ENCODE assay signal across 15 mouse cellular contexts in genomic region chr5:122310699-122311098, GRCm38 (mm10). TPM values are rescaled to one million over a fixed set of nuclear protein-coding genes. Genes with fewer than 3 reads are reported as not detected.
DNase-seq lines count a peak whose midpoint lies in the region; ATAC-seq lines count a peak whose summit lies in the region.
"Had no signal": no experiment of that assay in that cellular context is flagged by ENCODE, and none has a peak within 500 bp of the region (broad histone marks: within the 10 kb centered on the region; RNA-seq: fewer than 3 reads in every experiment).

No protein-coding gene starts in this region.

- H3K4me1 ChIP-seq in heart, embryonic 16.5 days (ENCODE audit: control insufficient read depth, insufficient read depth, low read length) = peaks cover 22% of the 10 kb centered on the region
- H3K4me1 ChIP-seq in heart, embryonic 11.5 days (ENCODE audit: control insufficient read depth, insufficient read depth, low read length) = peaks cover 11% of the 10 kb centered on the region
- peaks cover 5% of the 10 kb centered on the region; the same call in 1 of the 2 replicates for H3K4me1 ChIP-seq in hindbrain, embryonic 16.5 days (ENCODE audit: control insufficient read depth, insufficient read depth, low read depth, low read length)

- WGBS in heart, embryonic 16.5 days = 58% methylated on average over 8 of the region's 8 CpGs
- 74% methylated on average over 8 of the region's 8 CpGs for WGBS in heart, embryonic 11.5 days (ENCODE audit: insufficient replicate concordance)
- WGBS in hindbrain, embryonic 16.5 days = 83% methylated on average over 8 of the region's 8 CpGs

- peaks cover 13% of the 10 kb centered on the region for H3K36me3 ChIP-seq in heart, embryonic 16.5 days (ENCODE audit: control insufficient read depth, insufficient read depth)
- H3K36me3 ChIP-seq in heart, embryonic 11.5 days (ENCODE audit: control insufficient read depth, insufficient read depth, low read length) = peaks cover 9% of the 10 kb centered on the region; the same call in 1 of the 2 replicates
- no peaks in the 10 kb centered on the region for H3K36me3 ChIP-seq in hindbrain, embryonic 16.5 days (ENCODE audit: control insufficient read depth, insufficient read depth, low read length)

- no peaks in the 10 kb centered on the region for H3K9me3 ChIP-seq in heart, embryonic 16.5 days (replicated peaks; ENCODE audit: control insufficient read depth, low read length)
- H3K9me3 ChIP-seq in heart, embryonic 11.5 days (replicated peaks; ENCODE audit: control insufficient read depth, low read length) = no peaks in the 10 kb centered on the region
- H3K9me3 ChIP-seq in hindbrain, embryonic 16.5 days (ENCODE audit: control insufficient read depth, low read length) = no peaks in the 10 kb centered on the region
- H3K9me3 ChIP-seq: embryonic facial prominence, embryonic 15.5 days; forebrain, embryonic 10.5 days; heart, embryonic 15.5 days had no signal

- no peak for ATAC-seq in heart, embryonic 16.5 days (replicated peaks; ENCODE audit: extremely low read depth, insufficient read depth, low FRiP score)
- ATAC-seq in heart, embryonic 11.5 days (replicated peaks; ENCODE audit: insufficient number of reproducible peaks, low FRiP score, low TSS enrichment) = no peak
- peak; percentile 69 for ATAC-seq in CD4-positive, CD25-positive, alpha-beta regulatory T cell, adult 4 months
- ATAC-seq in inflammation-experienced regulatory T-cells, adult 6 months = peak; percentile 76
- ATAC-seq in hindbrain, embryonic 16.5 days = no peak

- H3K27me3 ChIP-seq in heart, embryonic 16.5 days (ENCODE audit: control insufficient read depth, insufficient read depth, low read length) = no peaks in the 10 kb centered on the region
- no peaks in the 10 kb centered on the region for H3K27me3 ChIP-seq in heart, embryonic 11.5 days (ENCODE audit: control insufficient read depth, insufficient read depth, low read length)
- no peaks in the 10 kb centered on the region for H3K27me3 ChIP-seq in hindbrain, embryonic 16.5 days (replicated peaks; ENCODE audit: control insufficient read depth, insufficient read depth, low read length)
- H3K27me3 ChIP-seq: embryonic facial prominence, embryonic 15.5 days; heart, embryonic 15.5 days had no signal

- H3K4me2 ChIP-seq in heart, embryonic 16.5 days (ENCODE audit: low read depth, low read length) = no peak overlapping the region
- no peak overlapping the region for H3K4me2 ChIP-seq in heart, embryonic 11.5 days
- no peak overlapping the region for H3K4me2 ChIP-seq in hindbrain, embryonic 16.5 days (ENCODE audit: low read length)
- H3K4me2 ChIP-seq: embryonic facial prominence, embryonic 15.5 days; heart, embryonic 15.5 days had no signal

- peak; percentile 79 for DNase-seq in thymus, postnatal 14 days
- DNase-seq in embryo, embryonic 9.5 days (ENCODE audit: extremely low spot score) = no peak
- DNase-seq: cerebellum, adult 9-10 months; gastrocnemius, postnatal 25 days; kidney, adult 2 months; kidney, postnatal 36 days; lung, postnatal 10 days had no signal

- no peak overlapping the region for H3K9ac ChIP-seq in heart, embryonic 16.5 days (ENCODE audit: low read length)
- no peak overlapping the region for H3K9ac ChIP-seq in heart, embryonic 11.5 days (ENCODE audit: low read depth, low read length)
- H3K9ac ChIP-seq in hindbrain, embryonic 16.5 days (ENCODE audit: low read depth, low read length) = no peak overlapping the region
- H3K9ac ChIP-seq: embryonic facial prominence, embryonic 15.5 days; heart, embryonic 15.5 days had no signal

- H3K4me3 ChIP-seq in heart, embryonic 16.5 days (ENCODE audit: low read length) = no peak overlapping the region
- H3K4me3 ChIP-seq in heart, embryonic 11.5 days (ENCODE audit: low read depth, low read length) = no peak overlapping the region
- no peak overlapping the region for H3K4me3 ChIP-seq in hindbrain, embryonic 16.5 days (ENCODE audit: low read length)
- H3K4me3 ChIP-seq: embryonic facial prominence, embryonic 15.5 days; forebrain, embryonic 10.5 days; heart, embryonic 15.5 days had no signal

- H3K27ac ChIP-seq in heart, embryonic 16.5 days (ENCODE audit: low read length) = peak overlapping the region; percentile 24
- no peak overlapping the region for H3K27ac ChIP-seq in heart, embryonic 11.5 days (ENCODE audit: low read depth, low read length)
- H3K27ac ChIP-seq in hindbrain, embryonic 16.5 days (ENCODE audit: low read depth, low read length) = no peak overlapping the region
- H3K27ac ChIP-seq: embryonic facial prominence, embryonic 15.5 days; forebrain, embryonic 10.5 days; heart, embryonic 15.5 days had no signal

RNA-seq across cellular contexts. Expression of gene Pptc7, which starts 26.5 kb away (rescaled TPM):
- polyA plus RNA-seq in heart, embryonic 16.5 days (2015; fragmentation: Nextera tagmentation; extraction: Ambion mirVana) = 15.0 and 15.5 TPM in 2 replicates
- polyA plus RNA-seq in heart, embryonic 11.5 days (2014; fragmentation: Nextera tagmentation; extraction: Ambion mirVana) = 10.2 and 12.3 TPM in 2 replicates
- polyA plus RNA-seq in CD4-positive, CD25-positive, alpha-beta regulatory T cell, adult 4 months (2017; shearing (Covaris generic)) = 10 to 100 TPM; 17.8 to 18.7 TPM
- polyA plus RNA-seq in inflammation-experienced regulatory T-cells, adult 6 months (2017; shearing (Covaris generic)) = 10 to 100 TPM in 2 of 3 experiments, 1 to 10 TPM in 1; 9.6 to 21.6 (median 20.9) TPM
- polyA plus RNA-seq in hindbrain, embryonic 16.5 days (2015; fragmentation: Nextera tagmentation; extraction: Ambion mirVana) = 6.5 and 8.1 TPM in 2 replicates

RNA-seq across cellular contexts. Expression of gene Rad9b, which starts 43.3 kb away (rescaled TPM):
- 8.1 and 11.0 TPM in 2 replicates for polyA plus RNA-seq in heart, embryonic 16.5 days (2015; fragmentation: Nextera tagmentation; extraction: Ambion mirVana)
- polyA plus RNA-seq in heart, embryonic 11.5 days (2014; fragmentation: Nextera tagmentation; extraction: Ambion mirVana) = 4.5 and 5.0 TPM in 2 replicates
- polyA plus RNA-seq in CD4-positive, CD25-positive, alpha-beta regulatory T cell, adult 4 months (2017; shearing (Covaris generic)) = 10 to 100 TPM; 13.6 to 17.0 TPM
- polyA plus RNA-seq in inflammation-experienced regulatory T-cells, adult 6 months (2017; shearing (Covaris generic)) = 10 to 100 TPM in 2 of 3 experiments, 1 to 10 TPM in 1; 6.1 to 16.8 (median 13.9) TPM
- 17.7 and 20.1 TPM in 2 replicates for polyA plus RNA-seq in hindbrain, embryonic 16.5 days (2015; fragmentation: Nextera tagmentation; extraction: Ambion mirVana)

RNA-seq across cellular contexts. Expression of gene Vps29, which starts 43.5 kb away (rescaled TPM):
- 198 and 200 TPM in 2 replicates for polyA plus RNA-seq in heart, embryonic 16.5 days (2015; fragmentation: Nextera tagmentation; extraction: Ambion mirVana)
- 241 and 245 TPM in 2 replicates for polyA plus RNA-seq in heart, embryonic 11.5 days (2014; fragmentation: Nextera tagmentation; extraction: Ambion mirVana)
- polyA plus RNA-seq in CD4-positive, CD25-positive, alpha-beta regulatory T cell, adult 4 months (2017; shearing (Covaris generic)) = 100 to 1,000 TPM; 193 to 203 TPM
- 100 to 1,000 TPM; 206 to 295 (median 210) TPM for polyA plus RNA-seq in inflammation-experienced regulatory T-cells, adult 6 months (2017; shearing (Covaris generic))
- 314 and 353 TPM in 2 replicates for polyA plus RNA-seq in hindbrain, embryonic 16.5 days (2015; fragmentation: Nextera tagmentation; extraction: Ambion mirVana)

RNA-seq across cellular contexts. Expression of gene Tctn1, which starts 46.4 kb away (rescaled TPM):
- 2.9 and 3.2 TPM in 2 replicates for polyA plus RNA-seq in heart, embryonic 16.5 days (2015; fragmentation: Nextera tagmentation; extraction: Ambion mirVana)
- polyA plus RNA-seq in heart, embryonic 11.5 days (2014; fragmentation: Nextera tagmentation; extraction: Ambion mirVana) = 1.7 and 2.2 TPM in 2 replicates
- polyA plus RNA-seq in CD4-positive, CD25-positive, alpha-beta regulatory T cell, adult 4 months (2017; shearing (Covaris generic)) = 1 to 10 TPM; 1.1 to 2.0 TPM
- 1 to 10 TPM in 1 of 3 experiments, under 1 TPM in 2; 0.68 to 1.7 (median 0.90) TPM for polyA plus RNA-seq in inflammation-experienced regulatory T-cells, adult 6 months (2017; shearing (Covaris generic))
- polyA plus RNA-seq in hindbrain, embryonic 16.5 days (2015; fragmentation: Nextera tagmentation; extraction: Ambion mirVana) = 5.3 and 6.0 TPM in 2 replicates

Comparison
In these comparisons a context has a peak if more than half of its experiments do, and no peak if none do; other contexts are left out.
1. ATAC-seq: peak in CD4-positive, CD25-positive, alpha-beta regulatory T cell, adult 4 months (single experiment) and inflammation-experienced regulatory T-cells, adult 6 months (single experiment); none in heart, embryonic 16.5 days (single experiment), heart, embryonic 11.5 days (single experiment) and hindbrain, embryonic 16.5 days (single experiment).